Mouse (Mus musculus) T-helper 2 cell (primary cell): ENCODE measurements around the gene Disp2.

Experiments
- in situ Hi-C: fragments of 300-600 bp; cut with MboI, MseI; formaldehyde crosslinking; loops from one replicate; pipeline ENCODE4 v1.15.1; 2025; ENCODE audit warnings: high pct_unique_total_duplicates

Gene Disp2

GRCm38 (mm10) chr2:118841186-118841585, 61.7 kb downstream of the Disp2 start:
- in situ Hi-C loops, result no loop called here

DNA sequence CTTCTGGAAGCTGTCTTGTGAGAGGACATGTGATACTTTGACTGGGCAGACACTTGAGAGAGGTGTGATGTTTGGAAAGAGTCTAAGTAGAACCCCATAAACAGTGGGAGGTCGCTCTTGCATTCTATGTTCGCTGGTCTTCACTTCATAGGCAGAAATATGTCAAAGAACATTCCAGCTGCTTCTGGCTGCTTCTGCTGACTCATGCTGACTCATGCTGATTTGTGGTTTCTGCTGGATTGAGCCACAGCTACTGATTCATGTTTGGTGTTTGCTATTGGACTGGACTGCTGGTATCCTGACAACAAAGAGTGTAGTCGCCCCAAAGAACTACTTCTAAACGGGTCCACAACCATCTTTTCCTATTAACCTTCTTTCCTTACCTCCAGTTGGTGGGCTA, 62.3 kb downstream of the Disp2 start:
- in situ Hi-C loops, result no loop called here

DNA sequence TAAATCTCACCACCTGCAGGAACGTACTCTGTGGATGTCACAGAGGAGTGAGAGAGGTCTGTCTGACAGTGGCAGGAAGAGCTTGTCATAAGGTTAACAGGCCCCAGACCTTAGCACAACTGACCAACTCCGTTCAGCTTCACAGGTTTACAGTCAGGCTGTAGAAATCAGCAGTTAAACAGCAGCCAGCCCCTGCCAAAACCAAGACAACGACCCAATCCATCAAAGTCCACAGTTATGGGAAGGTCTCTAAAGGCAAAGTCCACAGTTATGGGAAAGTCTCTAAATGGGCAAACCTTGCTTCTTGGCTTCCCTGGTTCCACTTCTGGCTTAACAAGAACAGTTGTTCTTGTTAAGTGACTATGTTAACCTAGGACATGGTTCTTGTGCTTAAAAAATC, 64.9 kb downstream of the Disp2 start:
- in situ Hi-C loops, result no loop called here

GRCm38 (mm10) chr2:118846246-118846645, 66.7 kb downstream of the Disp2 start:
- in situ Hi-C loops, result no loop called here

GRCm38 (mm10) chr2:118851756-118852155, 72.2 kb downstream of the Disp2 start:
- in situ Hi-C loops, result no loop called here
